Mouse (Mus musculus) megakaryocyte, embryonic 14.5 days (primary cell): ENCODE data around the gene Tom1l2.

ENCODE experiments used
- FLI1 ChIP-seq: IDR thresholded peaks from 2 replicates; pipeline ENCODE4 v1.6.1; 2012; ENCODE audit warnings: low read length, inconsistent platforms, mixed read lengths
- GATA1 ChIP-seq: IDR thresholded peaks from 3 replicates; pipeline ENCODE4 v1.6.1; 2012; ENCODE audit warnings: mixed read lengths, low read length, inconsistent platforms, borderline replicate concordance

GRCm38 (mm10) chr11:60209933-60210249 lies 142.8 kb downstream of the Tom1l2 start:
- TF ChIP-seq GATA1 (no peak), FLI1 (no peak)
